Mouse (Mus musculus) stomach, postnatal 0 days (tissue): ENCODE measurements around the gene Tbc1d10a. TPM values are rescaled to one million over a fixed set of nuclear protein-coding genes. Genes with fewer than 3 reads are reported as not detected.
A peak's percentile ranks its signal among the peaks of the same experiment; 100 is the strongest.

Experiments
- ATAC-seq: fragments of 200-750 bp; cut with Nextera tagmentation; 2 replicates; pipeline ENCODE4 v1.8.0; 2017; ENCODE audit not compliant: low FRiP score, low TSS enrichment
- DNase-seq: peaks from one replicate; pipeline ENCODE4 v3.0.0-alpha.2; 2016; ENCODE audit warnings: low spot score
- H3K27ac ChIP-seq: fragments of 300-500 bp; sonication (generic); replicated peaks from 2 replicates; pipeline ENCODE4 v1.5.1; 2014; ENCODE audit warnings: mild to moderate bottlenecking, control low read depth
- H3K27me3 ChIP-seq: fragments of 300-500 bp; sonication (generic); 2 replicates; pipeline ENCODE4 v1.6.1; 2014; ENCODE audit warnings: low read length; ENCODE audit not compliant: control insufficient read depth, insufficient read depth
- H3K36me3 ChIP-seq: fragments of 300-500 bp; sonication (generic); 2 replicates; pipeline ENCODE4 v1.6.1; 2014; ENCODE audit warnings: low read length, mixed read lengths; ENCODE audit not compliant: control insufficient read depth, insufficient read depth
- H3K4me1 ChIP-seq: fragments of 300-500 bp; sonication (generic); replicated peaks from 2 replicates; pipeline ENCODE4 v1.6.1; 2014; ENCODE audit warnings: antibody characterized with exemption; ENCODE audit not compliant: control insufficient read depth, insufficient read depth
- H3K4me2 ChIP-seq: fragments of 300-500 bp; sonication (generic); replicated peaks from 2 replicates; pipeline ENCODE4 v1.6.1; 2014; ENCODE audit warnings: low read depth, mild to moderate bottlenecking, control low read depth, moderate library complexity
- H3K4me3 ChIP-seq: fragments of 300-500 bp; sonication (generic); 2 replicates; pipeline ENCODE4 v1.5.1; 2014; ENCODE audit warnings: low read depth, low read length, control low read depth
- H3K9ac ChIP-seq: fragments of 300-500 bp; sonication (generic); 2 replicates; pipeline ENCODE4 v1.6.1; 2014; ENCODE audit warnings: mild to moderate bottlenecking, low read length, control low read depth, mixed read lengths
- H3K9me3 ChIP-seq: fragments of 300-500 bp; sonication (generic); 2 replicates; pipeline ENCODE4 v1.6.1; 2016; ENCODE audit warnings: low read length; ENCODE audit not compliant: control insufficient read depth
- CTCF ChIP-seq: IDR thresholded peaks from 2 replicates; pipeline ENCODE4 v1.5.1; 2016; ENCODE audit warnings: antibody characterized with exemption, low read depth, mild to moderate bottlenecking, moderate library complexity
- EP300 ChIP-seq: optimal IDR thresholded peaks from 2 replicates; pipeline ENCODE3; 2016; ENCODE audit warnings: antibody characterized with exemption
- WGBS: fragments of 180-500 bp; shearing (Covaris S2); extraction: QIAGEN DNeasy Blood & Tissue Kit; methylation state at CpG from one replicate; pipeline ENCODE4 v1.1.7; 2014; 5-methylcytosine and 5-hydroxymethylcytosine counted together
- microRNA-seq: library from miRNA; unstranded; fragments of <30 nt; microRNA quantifications from one replicate; pipeline ENCODE4, GENCODE M21; 2016
- polyA plus RNA-seq: library from polyadenylated mRNA; unstranded; fragments of >200 nt; fragmentation: Nextera tagmentation; extraction: Ambion mirVana; gene quantifications from 2 replicates; pipeline ENCODE4 v1.2.1, GENCODE M21; 2015

Gene Tbc1d10a
- polyA plus RNA-seq, 1 experiment from 2014 or later, result 35.1 TPM

- no peak overlapping the region for H3K9ac ChIP-seq
- peak; percentile 61 for DNase-seq
Measured at GRCm38 (mm10) chr11:4264066-4264465, 77.5 kb downstream of the Tbc1d10a start.

More at GRCm38 (mm10) chr11:4264066-4264465, 77.5 kb downstream of the Tbc1d10a start:
- H3K36me3 ChIP-seq, result no peaks in the 10 kb centered on the region
- H3K4me3 ChIP-seq, result no peak overlapping the region
- peaks cover 21% of the 10 kb centered on the region for H3K4me1 ChIP-seq
- no peak overlapping the region for H3K4me2 ChIP-seq
- no peaks in the 10 kb centered on the region for H3K9me3 ChIP-seq
- peak; percentile 30 for ATAC-seq
- H3K27me3 ChIP-seq, result no peaks in the 10 kb centered on the region; the same call in 1 of the 2 replicates
- WGBS, result 39% methylated on average over 7 of the region's 7 CpGs
- H3K27ac ChIP-seq, result peak overlapping the region; percentile 56
- TF ChIP-seq EP300 (no peak), CTCF (no peak)

Small RNA genes within 50 kb of the gene (microRNA-seq; reads per million reads assigned to microRNA genes)
- 2.9 reads per million for gene Mir3060

Other genes with a start within 250 kb of the Tbc1d10a start
- 41.8 and 42.6 TPM in 2 replicates for gene Pes1, start 222.8 kb upstream of the Tbc1d10a start, polyA plus RNA-seq
- gene 4930556J24Rik, start 210.0 kb upstream of the Tbc1d10a start, polyA plus RNA-seq, result 0.08 TPM in 1 of 2 replicates, not detected in the other
- 43.4 and 52.0 TPM in 2 replicates for gene Gal3st1, start 203.2 kb upstream of the Tbc1d10a start, polyA plus RNA-seq
- gene Sec14l4, start 155.3 kb upstream of the Tbc1d10a start, polyA plus RNA-seq, result 2.5 and 3.8 TPM in 2 replicates
- 0.12 and 0.15 TPM in 2 replicates for gene Sec14l3, start 121.9 kb upstream of the Tbc1d10a start, polyA plus RNA-seq
- gene Mtfp1, start 91.3 kb upstream of the Tbc1d10a start, polyA plus RNA-seq, result 19.0 and 19.1 TPM in 2 replicates
- gene Sec14l2, start 63.4 kb upstream of the Tbc1d10a start, polyA plus RNA-seq, result 0.95 and 1.5 TPM in 2 replicates
- 19.6 and 23.2 TPM in 2 replicates for gene Rnf215, start 51.6 kb upstream of the Tbc1d10a start, polyA plus RNA-seq
- 2.1 and 2.2 TPM in 2 replicates for gene Ccdc157, start 26.5 kb upstream of the Tbc1d10a start, polyA plus RNA-seq
- gene Sf3a1, start 26.4 kb upstream of the Tbc1d10a start, polyA plus RNA-seq, result 16.0 and 16.5 TPM in 2 replicates
- gene Castor1, start 31.4 kb downstream of the Tbc1d10a start, polyA plus RNA-seq, result 9.6 and 9.7 TPM in 2 replicates
- 0.05 and 0.11 TPM in 2 replicates for gene Osm, start 49.6 kb downstream of the Tbc1d10a start, polyA plus RNA-seq
- gene Lif, start 70.8 kb downstream of the Tbc1d10a start, polyA plus RNA-seq, result 0.61 and 1.1 TPM in 2 replicates